Mouse (Mus musculus) lung, adult 2 months (tissue): ENCODE measurements at regions not wholly inside any gene's neighbourhood (a gene's known extent, or its start where the extent isn't known, plus 50 kb on each side); places are given as distances from the start of the nearest gene placed in this dataset.

Experiments used
- CTCF ChIP-seq: fragments of 200-500 bp; IDR thresholded peaks from 2 replicates; pipeline ENCODE4 v1.5.1; 2011; ENCODE audit warnings: mild to moderate bottlenecking, low read length, control low read depth; ENCODE audit not compliant: insufficient read depth
- POLR2A ChIP-seq: fragments of 200-500 bp; IDR thresholded peaks from 2 replicates; pipeline ENCODE4 v1.6.1; 2011; ENCODE audit warnings: low read depth, mild to moderate bottlenecking, control low read depth, low read length, borderline replicate concordance; ENCODE audit errors: extremely low read depth

GRCm38 (mm10) chr10:37666535-37666934, 527.8 kb upstream of the Marcks start:
- TF ChIP-seq CTCF, result no peak
- no peak for TF ChIP-seq POLR2A
